Mouse (Mus musculus) urinary bladder, adult 2 months (tissue): Measurements from ENCODE around the gene Treml2. TPM values are rescaled to one million over a fixed set of nuclear protein-coding genes. Genes with fewer than 3 reads are reported as not detected.

Experiments
- DNase-seq: peaks from one replicate; pipeline ENCODE4 v3.0.0; 2022; ENCODE audit warnings: low spot score
- polyA plus RNA-seq: library from polyadenylated mRNA; depleted of rRNA; stranded (reverse); fragments of >200 nt; gene quantifications from 2 replicates; pipeline ENCODE4 v1.2.3, GENCODE M21; 2012; rRNA removed

Treml2 gene
- polyA plus RNA-seq, result 0.19 and 0.32 TPM in 2 replicates

GRCm38 (mm10) chr17:48299203-48299602, at the start of gene Treml2:
Treml2 (plus strand) TSS chr17:48299498.
- no peak for DNase-seq

- DNase-seq, result no peak
Measured at GRCm38 (mm10) chr17:48249501-48249900, 49.8 kb upstream of the Treml2 start.

GRCm38 (mm10) chr17:48250631-48251030, 48.7 kb upstream of the Treml2 start:
- no peak for DNase-seq

- DNase-seq, result no peak
Measured at GRCm38 (mm10) chr17:48256575-48256974, 42.7 kb upstream of the Treml2 start.

- DNase-seq, result no peak
Measured at GRCm38 (mm10) chr17:48261868-48262267, 37.4 kb upstream of the Treml2 start.

- DNase-seq, result no peak
Measured at GRCm38 (mm10) chr17:48263741-48264362, 35.4 kb upstream of the Treml2 start, which contains the start of gene Treml4. Treml4 (plus strand) TSS chr17:48264295.

GRCm38 (mm10) chr17:48264662-48265061, 34.6 kb upstream of the Treml2 start:
- no peak for DNase-seq

- no peak for DNase-seq
Measured at GRCm38 (mm10) chr17:48266138-48266537, 33.2 kb upstream of the Treml2 start.

GRCm38 (mm10) chr17:48266610-48267304, 32.5 kb upstream of the Treml2 start:
- no peak for DNase-seq

- DNase-seq, result no peak
Measured at GRCm38 (mm10) chr17:48267591-48267990, 31.7 kb upstream of the Treml2 start.

GRCm38 (mm10) chr17:48268276-48268675, 31.0 kb upstream of the Treml2 start:
- no peak for DNase-seq

- DNase-seq, result no peak
Measured at GRCm38 (mm10) chr17:48269833-48270232, 29.5 kb upstream of the Treml2 start.

- no peak for DNase-seq
Measured at GRCm38 (mm10) chr17:48272158-48272557, 27.1 kb upstream of the Treml2 start.

- DNase-seq, result no peak
Measured at GRCm38 (mm10) chr17:48272598-48272997, 26.7 kb upstream of the Treml2 start.

- DNase-seq, result no peak
Measured at GRCm38 (mm10) chr17:48274098-48274497, 25.2 kb upstream of the Treml2 start.

GRCm38 (mm10) chr17:48274885-48275284, 24.4 kb upstream of the Treml2 start:
- peak; percentile 34 for DNase-seq

- no peak for DNase-seq
Measured at GRCm38 (mm10) chr17:48275736-48276135, 23.6 kb upstream of the Treml2 start.

- no peak for DNase-seq
Measured at GRCm38 (mm10) chr17:48278381-48278780, 20.9 kb upstream of the Treml2 start.

GRCm38 (mm10) chr17:48279002-48279401, 20.3 kb upstream of the Treml2 start:
- no peak for DNase-seq

- DNase-seq, result no peak
Measured at GRCm38 (mm10) chr17:48280943-48281738, 18.2 kb upstream of the Treml2 start.

- DNase-seq, result no peak
Measured at GRCm38 (mm10) chr17:48281739-48282085, 17.6 kb upstream of the Treml2 start.

- no peak for DNase-seq
Measured at GRCm38 (mm10) chr17:48286765-48287164, 12.5 kb upstream of the Treml2 start.

GRCm38 (mm10) chr17:48287276-48287675, 12.0 kb upstream of the Treml2 start:
- no peak for DNase-seq
